Mouse (Mus musculus): ENCODE measurements around the gene Crabp2.
"Not testable (repeated sequence)": the region's sequence is repeated elsewhere in the genome, so short reads cannot be mapped to it uniquely, and the experiment has no call there.

Gene Crabp2

DNA sequence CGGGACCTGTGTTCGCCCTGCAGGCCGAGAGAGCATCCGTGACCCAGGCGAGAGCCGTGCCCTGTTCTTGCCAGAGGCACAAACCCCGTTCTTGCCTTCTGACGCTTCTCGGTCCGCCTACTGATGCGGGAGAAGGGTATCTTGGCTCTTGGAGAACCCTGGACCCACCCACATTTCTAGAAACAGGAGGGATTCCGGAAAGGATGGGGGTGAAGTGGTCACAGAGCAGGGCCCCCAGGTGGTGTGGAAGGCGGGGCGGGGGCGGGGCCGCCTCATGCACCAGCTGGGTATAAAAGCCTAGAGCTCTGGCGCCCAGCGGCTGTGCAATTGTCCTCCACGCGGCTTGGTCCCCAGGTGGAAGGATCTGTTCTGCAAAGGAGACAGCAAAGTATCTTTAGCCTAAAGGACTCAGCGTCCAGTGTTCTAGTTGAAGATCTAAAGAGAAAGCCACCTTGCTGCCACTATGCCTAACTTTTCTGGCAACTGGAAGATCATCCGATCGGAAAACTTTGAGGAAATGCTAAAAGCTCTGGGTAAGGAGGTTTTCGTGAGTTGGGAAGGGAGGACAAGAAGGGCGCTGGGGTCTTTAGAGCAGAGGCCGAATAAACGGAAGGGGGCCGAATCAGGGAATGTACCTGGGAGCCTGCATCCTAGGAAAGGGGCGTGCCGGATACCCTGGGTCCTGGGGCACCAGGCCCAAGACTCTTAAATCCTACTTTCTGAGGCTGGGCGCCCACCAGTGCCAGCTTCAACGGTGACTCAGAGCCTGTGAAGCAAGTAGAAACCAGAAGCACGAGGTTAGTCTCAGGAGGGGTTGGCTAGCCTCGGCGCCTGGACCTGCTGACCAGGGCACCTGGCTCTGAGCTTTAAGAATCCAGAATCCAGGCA, at the start of gene Crabp2:
Crabp2 (plus strand) TSS at position 289 of the 888 bp plus-strand sequence.
- no peak for DNase-seq

DNA sequence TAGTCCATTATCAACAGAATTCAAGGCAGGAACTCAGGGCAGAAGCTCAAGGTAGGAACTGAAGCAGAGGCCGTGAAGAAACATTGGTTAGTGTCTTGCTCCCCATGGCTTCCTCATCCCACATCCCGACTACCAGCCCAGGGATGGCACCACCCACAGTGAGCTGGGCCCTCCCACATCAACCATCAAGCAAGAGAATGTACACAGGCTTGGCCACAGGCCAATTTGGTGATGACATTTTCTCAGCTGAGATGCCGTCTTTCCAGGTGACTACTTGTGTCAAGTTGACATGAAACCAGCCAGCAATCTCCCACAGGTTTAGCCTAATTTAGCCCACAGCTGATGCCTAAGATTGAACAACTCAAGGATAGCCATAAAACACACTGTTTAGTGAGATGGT, 49.2 kb upstream of the Crabp2 start:
- DNase-seq, result no peak

DNA sequence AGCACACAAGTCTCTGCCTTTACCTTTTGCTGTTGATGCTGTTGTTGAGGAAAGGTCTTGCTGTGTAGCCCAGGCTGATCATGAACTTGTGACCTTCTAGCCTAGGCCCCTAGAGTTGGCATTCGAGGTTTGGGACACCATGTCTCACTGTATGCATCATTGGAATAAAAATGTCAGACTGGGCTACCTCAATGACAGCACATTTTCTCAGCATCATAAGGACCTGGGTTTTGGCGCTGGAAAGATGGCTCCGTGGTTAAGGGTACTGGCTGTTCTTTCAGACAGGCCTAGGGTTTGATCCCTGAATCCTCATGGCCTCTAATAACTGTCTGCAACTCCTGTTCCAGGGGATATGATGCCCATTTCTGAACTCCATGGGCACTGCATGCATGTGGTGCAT, 48.7 kb upstream of the Crabp2 start:
- no peak for DNase-seq

DNA sequence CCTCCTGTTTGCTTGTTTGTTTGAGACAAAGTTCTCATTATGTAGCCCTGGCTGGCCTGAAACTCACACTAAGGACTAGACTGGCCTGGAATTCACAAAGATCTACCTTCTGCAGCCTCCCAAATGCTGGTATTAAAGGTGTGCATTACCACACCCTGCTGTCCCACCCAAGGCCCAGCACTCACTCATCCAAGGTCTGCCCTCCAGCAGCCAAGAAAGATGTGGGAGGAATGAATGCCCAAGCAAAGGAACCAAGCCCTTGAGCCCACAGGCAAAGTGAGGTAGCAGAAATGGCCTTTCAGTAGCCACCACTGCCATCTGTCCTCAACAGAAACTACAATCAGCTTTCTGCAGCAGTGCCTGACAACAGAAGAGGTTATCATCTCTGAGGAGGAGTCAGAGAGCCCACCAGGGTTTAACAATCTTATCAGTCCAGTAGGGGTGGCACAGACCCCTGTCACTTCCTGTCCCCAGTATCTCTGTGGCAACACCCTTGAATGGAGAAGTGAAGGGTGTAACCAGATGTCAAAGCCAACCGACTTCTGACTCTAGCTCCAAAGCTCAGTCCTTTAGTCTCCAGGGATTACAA, 47.3 kb upstream of the Crabp2 start:
- no peak for DNase-seq

DNA sequence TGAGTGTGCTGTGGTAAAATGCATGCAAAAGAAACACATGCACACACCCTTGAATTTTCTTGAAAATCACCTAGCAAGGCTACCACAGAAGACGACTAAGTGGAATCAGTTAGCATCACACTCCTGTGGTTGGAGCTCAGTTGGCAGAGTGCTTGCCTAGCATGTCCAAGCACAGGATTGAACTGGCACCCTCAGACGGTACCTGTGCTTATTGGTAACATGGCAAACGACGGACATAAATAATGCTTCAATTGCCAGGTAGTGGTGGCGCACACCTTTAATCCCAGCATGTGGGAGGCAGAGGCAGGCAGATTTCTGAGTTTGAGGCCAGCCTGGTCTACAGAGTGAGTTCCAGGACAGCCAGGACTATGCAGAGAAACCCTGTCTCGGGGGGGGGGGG, 46.5 kb upstream of the Crabp2 start:
- DNase-seq, result not testable (repeated sequence)

DNA sequence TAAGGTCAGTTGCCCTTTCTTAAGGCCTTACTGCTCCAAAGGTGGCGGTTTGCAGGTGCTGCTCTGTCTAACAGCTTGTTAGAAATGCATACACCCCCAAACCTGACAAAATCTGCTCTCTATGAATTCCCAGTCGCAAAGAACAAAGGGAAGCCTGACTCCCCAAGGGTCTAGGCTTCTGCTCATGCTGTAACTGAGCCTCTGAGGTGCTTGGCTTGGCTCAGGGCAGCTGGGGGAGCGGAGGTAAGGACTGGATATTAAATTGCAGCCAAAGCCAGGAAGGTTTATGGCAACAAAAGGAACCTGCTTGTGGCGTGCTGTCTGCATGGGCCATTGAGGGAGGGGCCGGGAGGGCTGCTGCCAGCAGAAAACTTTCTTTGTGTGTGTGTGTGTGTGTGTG, 44.6 kb upstream of the Crabp2 start:
- DNase-seq, result no peak

DNA sequence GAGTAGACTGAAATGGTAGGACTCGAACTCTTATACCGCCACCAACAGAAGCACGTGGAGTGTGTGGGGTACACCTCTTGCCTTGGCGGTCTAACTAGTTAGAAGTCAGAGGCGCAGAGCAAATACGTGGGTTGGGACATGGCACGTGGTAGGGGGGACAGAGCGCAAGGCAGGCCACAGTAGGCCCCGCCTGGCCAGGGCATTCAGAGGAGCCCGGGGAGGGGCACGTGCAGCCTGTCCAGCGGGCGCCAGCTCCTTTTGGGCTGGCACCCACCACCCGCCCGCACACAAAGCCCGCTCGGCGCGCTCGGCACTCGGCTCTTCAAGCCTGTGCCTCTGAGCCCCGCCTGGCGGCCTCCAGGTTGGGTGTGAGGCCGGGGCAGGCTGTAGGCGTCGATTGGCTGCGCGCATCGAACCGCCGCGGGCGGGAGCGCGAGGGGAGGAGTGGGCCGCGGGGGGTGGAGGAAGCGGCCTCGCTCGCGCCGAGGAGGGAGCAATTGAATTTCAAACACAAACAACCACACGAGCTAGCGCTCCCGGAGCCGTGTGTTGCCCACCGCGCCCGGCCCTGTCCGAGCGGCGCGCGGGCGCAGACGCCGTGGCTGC, 42.5 kb upstream of the Crabp2 start, which contains the start of gene Hdgf:
Hdgf (plus strand) TSS at position 442 of the 606 bp plus-strand sequence.
- peak; percentile 97 for DNase-seq

DNA sequence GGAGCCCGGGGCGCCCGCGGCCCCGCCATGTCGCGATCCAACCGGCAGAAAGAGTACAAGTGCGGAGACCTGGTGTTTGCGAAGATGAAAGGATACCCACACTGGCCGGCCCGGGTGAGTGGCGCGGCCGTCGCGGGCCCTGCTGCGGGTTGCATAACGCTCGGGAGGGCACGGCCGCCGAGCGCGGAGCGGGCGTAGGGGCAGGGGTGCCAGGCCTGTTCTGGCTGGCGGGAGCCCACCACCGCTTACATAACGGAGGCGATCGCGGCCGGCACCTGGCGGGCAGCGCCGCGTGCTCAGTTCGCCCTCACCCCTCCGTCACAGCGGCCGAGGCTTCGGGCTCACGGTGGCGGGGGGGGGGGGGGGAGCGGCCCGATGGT, 41.9 kb upstream of the Crabp2 start:
- DNase-seq, result peak; percentile 71

DNA sequence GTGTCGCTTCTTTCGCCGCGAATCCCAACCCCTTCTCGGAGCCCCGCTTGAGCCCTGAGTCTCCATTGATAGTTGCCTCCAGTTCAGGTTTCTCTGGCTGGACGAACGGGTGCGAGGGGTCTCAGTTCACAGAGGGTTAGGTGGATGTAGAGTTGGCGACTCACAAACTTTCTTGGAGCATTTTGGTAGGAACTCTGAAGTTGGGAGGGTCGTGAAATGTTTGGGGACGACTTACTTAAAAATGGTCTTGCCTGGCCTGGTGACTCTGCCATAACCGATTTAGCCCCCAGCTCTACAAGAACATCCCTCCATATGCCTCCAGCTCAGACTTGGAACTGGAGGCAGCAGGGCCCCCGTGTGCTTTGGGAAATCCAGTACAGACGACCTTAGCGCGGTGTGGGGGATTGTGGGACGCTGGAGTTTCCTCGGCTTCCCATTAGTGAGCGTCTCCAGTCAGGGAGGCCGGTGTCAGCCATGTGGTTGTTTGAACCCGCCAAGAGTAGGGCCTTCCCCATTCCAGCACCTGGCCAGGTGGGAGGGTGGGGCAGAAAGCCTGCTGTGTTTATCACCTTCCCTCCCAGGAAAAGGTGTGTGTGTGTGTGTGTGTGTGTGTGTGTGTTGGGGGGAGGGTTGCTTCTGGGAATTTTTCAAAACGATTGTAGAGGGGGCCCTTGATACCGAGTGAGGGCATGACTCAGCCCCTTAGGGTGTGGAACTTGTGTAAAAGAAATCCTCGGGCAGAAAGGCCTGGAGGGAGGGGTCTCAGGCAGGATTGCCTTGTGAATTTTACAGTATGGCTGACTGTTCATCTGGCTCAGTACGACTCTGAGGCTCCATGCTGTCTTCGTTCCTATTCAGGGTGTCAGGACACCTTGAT, 41.2 kb upstream of the Crabp2 start:
- peak; percentile 58 for DNase-seq

DNA sequence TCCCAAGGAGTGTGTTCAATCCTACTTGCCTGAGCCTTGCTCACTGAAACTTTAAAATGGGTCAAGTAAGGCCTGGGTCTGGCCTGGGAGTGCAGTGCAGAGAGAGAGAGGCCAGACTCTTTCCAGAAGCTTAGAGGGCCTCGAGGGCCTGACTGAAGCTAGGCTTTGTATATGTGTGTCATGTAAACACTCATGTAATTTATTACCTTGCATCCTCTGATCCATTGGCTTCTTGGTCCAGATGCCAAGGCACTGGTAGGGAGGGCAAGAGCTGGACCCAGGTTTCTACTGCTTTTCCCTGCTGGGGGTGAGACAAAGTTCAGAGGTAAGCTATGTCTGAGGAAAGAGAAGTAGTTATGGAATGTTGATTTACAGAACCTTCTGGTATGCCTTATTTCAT, 40.6 kb upstream of the Crabp2 start:
- DNase-seq, result peak; percentile 51

DNA sequence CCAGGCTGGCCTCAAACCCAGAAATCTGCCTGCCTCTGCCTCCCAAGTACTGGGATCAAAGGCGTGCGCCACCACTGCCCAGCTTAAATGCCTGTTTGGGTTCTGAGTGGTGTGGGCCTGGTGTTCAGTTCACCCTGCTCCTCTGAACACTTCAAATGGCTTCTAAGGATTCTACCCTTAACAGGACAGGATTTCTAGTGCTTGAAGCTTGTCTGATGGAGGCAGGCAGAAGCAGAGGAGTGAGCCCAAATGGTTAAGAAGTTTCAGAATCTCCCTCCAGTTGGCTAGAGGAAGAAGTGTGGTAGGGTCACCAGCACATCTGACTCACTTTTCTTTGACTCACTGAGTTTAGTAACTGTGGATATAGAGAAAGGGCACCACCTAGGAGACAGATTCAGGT, 39.1 kb upstream of the Crabp2 start:
- DNase-seq, result no peak

DNA sequence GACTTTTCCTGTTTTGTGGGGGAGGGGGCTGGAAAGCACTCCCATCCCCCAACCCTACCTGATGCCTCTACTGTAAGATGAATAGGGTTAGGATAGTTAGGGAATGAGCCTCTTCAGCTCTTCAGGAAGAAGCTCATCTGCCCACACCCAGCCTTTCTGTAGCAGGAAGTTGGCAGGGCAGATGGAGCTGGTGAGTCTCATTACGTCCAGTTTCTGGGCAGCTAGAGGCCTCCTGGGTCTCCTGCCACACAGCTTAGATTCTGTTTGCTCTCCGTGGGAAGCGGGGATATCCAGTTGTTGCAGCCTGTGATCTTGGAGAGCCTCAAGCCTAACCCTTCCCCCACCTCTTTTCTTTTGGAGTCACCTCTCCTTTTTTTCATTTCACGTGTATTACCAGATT, 38.6 kb upstream of the Crabp2 start:
- DNase-seq, result no peak

DNA sequence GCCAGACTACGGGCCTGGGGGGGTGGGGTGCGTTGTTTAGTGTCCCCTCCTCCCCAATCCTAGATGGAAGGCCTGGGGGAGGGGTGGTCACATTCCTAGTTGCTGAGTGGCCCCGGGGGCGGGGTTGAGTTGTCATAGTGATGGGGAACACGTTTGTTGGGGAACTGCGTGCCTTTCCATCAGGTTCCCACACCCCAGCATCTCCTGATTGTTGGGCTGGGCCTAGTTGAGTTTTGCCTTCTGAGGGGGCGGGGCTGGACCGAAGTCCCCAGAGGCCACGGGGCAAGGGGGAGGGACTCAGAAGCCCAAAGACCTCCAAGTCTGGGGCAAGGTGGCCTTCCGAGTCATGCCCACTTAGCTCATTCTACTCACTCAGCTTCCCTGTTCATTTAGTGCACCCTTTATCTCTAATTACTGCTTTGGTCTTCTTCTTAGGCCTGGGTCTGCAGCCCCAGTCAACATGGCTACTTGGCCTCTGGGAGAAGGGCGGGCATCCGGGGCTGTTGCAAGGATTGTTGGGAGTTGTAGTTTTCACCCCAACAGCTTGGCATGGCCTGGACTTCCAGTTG, 37.8 kb upstream of the Crabp2 start:
- peak; percentile 92 for DNase-seq

DNA sequence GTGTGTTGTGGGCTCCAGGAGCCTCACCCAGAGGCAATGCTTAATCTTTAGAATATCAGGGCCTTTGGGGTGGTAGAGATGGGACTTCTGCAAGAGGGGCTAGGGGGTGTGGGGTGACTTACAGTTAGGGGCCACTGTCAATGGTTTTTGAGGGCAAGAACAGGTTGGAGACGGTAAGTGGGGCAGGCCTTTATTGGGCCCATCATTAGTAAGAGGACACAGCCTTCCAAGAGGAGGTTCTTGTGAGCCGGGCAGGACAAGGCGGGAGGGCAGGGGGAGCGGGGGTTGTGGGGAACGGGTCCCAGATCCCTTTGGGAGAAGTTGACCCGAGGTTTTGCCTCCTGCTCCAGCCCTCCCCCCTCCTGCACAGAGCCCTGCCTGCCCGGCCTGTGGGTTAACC, 35.0 kb upstream of the Crabp2 start:
- DNase-seq, result no peak

DNA sequence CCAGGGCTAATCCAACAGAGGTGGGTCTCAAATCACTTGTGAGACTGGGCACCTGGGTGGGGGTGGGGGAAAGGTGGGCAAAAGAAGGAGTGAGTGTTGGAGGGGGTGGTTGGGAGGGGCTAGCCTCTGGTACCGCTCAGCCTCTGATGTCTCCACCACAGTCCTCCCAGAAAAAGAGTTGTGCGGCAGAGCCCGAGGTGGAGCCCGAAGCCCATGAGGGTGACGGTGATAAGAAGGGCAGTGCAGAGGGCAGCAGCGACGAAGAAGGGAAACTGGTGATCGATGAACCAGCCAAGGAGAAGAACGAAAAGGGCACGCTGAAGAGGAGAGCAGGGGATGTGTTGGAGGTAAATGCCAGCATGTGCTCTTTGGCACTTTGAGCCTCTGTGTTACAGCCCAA, 34.6 kb upstream of the Crabp2 start:
- DNase-seq, result no peak

DNA sequence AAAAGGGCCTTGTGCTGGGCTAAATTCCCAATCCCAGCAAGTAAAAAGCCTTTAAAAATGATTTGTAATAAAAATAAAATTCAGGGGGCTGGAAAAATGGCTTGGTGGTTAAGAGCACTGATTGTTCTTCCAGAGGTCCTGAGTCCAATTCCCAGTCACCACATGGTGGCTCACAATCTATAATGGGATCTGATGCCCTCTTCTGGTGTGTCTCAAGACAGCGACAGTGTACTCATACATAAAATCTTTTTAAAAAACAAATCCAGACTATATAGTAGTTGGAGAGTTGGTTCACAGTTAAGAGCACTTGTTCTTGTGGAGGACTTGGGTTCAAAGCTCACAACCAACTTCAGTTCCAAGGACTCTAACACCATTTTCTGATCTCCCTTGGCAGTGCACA, 31.5 kb upstream of the Crabp2 start:
- no peak for DNase-seq

DNA sequence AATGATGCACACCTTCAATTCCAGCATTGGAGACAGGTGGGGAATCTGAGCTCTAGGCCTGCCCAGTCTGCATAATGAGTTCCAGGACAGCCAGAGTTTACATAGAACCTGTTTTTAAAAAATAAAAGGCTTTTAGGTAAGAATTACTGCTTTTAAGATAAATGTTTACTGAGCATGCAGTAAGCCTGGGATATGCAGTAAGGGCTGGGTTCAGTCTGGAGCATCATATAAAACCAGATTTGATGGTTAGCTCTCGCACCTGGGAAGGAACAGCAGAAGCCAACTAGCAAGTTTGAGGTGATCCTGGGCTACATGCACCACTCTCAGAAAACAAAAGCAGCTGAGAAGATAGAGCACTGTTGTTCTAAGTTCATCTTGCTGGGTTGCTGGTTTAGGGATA, 29.9 kb upstream of the Crabp2 start:
- DNase-seq, result no peak

DNA sequence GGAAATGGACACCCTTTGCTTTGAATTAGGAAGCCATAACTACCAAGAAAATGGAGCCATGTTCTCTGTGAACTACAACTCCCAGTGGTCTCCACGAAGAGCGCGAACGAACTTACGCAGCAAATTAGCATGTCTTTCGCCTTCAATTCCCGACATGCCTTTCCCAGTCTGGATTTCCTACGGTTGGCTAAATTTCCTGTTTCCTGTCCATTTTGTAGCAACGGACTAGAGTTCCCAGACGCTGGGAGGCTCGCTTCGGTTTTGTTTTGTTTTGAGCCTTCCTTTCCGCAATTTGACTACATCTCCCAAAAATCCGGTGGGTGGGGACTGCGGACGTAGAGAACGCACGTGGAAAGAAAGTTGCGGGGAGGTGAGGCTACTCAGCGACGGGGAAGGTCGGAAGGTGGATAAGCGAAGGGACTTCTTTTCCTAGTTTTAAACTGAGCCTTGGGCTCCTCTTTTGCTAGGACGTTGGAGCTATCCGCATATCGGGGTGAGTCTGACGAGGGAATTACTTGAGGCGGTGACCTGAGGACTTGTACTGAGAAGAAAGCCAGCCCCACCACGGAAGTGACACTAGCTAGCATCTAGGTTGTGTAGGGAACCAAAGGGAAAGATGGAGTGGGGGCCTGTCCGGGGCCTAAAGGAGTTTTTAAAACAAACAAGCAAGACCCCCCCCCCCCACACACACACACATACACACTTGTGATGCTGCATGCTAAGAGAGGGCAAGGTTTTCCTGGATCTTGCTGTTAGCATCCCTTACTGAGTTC, 28.9 kb upstream of the Crabp2 start, which contains the start of gene Mrpl24:
Mrpl24 (plus strand) TSS at position 171 of the 773 bp plus-strand sequence.
- DNase-seq, result peak; percentile 91

DNA sequence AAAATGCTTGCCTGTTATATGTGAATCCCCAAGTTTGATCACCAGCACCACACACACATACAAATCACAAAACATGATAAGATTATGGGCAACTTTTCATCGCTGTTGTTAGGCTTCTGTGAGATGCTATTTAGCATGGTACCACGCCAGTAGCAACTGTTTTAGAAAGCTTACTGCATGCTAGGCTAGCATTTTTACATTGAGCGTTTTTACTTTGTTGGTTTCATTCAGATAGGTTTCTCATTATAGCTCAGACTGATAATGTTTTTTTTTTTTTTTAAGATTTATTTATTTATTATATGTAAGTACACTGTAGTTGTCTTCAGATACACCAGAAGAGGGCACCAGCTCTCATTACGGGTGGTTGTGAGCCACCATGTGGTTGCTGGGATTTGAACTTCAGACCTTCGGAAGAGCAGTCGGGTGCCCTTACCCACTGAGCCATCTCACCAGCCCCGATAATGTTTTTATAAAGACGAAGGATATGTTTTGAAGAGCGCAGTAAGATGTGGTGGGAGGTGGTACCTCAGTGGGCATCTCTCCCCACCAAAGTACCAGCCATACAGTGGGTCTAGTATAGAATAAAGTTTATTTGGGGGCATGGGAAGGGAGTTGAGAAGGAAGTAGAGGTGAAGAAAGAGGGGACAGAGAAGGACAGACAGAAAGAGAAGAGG, 28.1 kb upstream of the Crabp2 start:
- no peak for DNase-seq

DNA sequence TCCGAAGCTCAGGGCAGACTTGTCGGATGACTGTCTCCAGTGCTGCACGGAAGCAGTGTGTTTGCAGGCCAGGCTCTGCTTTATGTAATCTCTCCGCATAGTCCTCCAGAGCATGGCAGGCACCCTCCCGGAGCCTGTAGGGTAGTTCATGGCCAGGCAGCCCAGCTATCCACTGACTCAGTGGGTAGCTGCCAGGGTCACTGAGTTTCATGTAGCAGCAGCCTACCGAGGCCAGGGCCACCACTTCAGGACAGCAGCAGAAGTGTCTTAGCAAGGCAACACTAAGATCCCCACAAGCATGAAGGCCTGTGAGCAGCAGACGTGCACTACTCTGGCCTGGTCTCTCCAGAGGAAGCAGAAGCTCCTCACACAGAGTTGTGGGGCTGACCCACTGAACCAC, 23.5 kb upstream of the Crabp2 start:
- no peak for DNase-seq

DNA sequence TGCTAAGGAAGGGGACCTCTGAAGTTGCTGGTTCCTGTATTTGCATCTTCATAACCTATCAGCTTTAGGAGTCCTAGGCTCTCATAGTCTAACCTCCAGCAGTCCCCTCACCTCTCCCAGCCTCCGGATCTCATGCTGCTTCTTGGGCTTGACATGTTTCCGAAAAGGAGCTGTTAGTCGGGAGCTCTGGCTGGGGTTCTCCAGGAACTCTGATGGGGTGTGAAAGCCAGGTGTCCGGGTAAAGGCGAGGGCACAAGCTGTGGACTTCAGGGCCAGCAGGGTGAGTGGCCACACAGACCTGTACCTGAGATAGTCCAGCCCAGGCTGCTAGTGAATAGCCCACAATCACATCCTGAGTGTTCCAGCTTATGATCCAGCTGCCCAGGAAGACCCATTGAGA, 21.0 kb upstream of the Crabp2 start:
- no peak for DNase-seq

All from kidney, postnatal 14 days (tissue).